23 mouse cellular contexts compared by ENCODE assay signal in the genomic region with DNA sequence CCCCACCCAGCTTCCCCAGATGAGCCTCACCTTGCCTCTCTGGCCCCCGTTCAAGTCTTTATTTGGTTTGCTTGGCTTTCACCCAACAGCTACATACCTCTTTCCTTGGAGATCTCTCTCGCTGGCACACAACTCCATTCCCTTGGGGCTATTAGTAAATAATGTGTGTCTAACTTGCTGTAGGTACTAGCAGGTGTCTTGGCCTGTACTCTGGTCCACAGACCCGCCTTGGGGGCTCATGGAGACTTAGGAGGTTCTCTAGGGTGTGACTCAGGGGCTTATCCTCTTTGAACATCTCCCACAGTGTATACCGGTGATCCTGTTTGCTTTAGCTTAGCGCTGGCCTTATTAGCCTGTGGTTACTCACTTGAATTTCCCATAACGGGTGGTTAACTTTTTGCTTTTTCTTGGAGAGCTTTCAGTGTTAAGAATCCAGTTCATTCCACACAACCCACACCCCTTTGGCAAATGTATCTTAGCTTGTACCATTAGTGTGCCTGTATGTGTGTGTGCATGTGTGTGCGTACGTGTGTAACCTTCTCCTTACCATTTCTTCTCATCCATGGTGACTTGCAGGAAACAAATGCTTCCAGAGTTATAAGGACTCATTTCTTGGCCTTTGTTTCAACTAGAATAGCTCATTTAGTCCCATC.
DNase-seq lines count a peak whose midpoint lies in the region; ATAC-seq and TF ChIP-seq lines count a peak whose summit lies in the region.
"Had no signal": no experiment of that assay in that cellular context is flagged by ENCODE, and none has a peak within 500 bp of the region (broad histone marks: within the 10 kb centered on the region; RNA-seq: fewer than 3 reads in every experiment).

No protein-coding gene starts in this region.

- no peak overlapping the region for H3K9ac ChIP-seq in embryonic facial prominence, embryonic 13.5 days
- no peak overlapping the region for H3K9ac ChIP-seq in lung, embryonic 14.5 days
- H3K9ac ChIP-seq in intestine, embryonic 16.5 days (ENCODE audit: low read depth, low read length) = no peak overlapping the region
- no peak overlapping the region for H3K9ac ChIP-seq in stomach, embryonic 16.5 days (ENCODE audit: low read length)
- no peak overlapping the region for H3K9ac ChIP-seq in hindbrain, embryonic 13.5 days
- H3K9ac ChIP-seq in forebrain, embryonic 11.5 days (ENCODE audit: low read length) = no peak overlapping the region
- H3K9ac ChIP-seq: forebrain, embryonic 13.5 days; heart, embryonic 12.5 days; limb, embryonic 12.5 days; liver, embryonic 15.5 days; midbrain, embryonic 13.5 days had no signal

- TF ChIP-seq CTCF in lung, embryonic 14.5 days (IDR thresholded peaks at IDR 0.05; ENCODE audit: low read depth) = no peak

- no peaks in the 10 kb centered on the region for H3K9me3 ChIP-seq in embryonic facial prominence, embryonic 13.5 days
- H3K9me3 ChIP-seq in embryonic facial prominence, embryonic 10.5 days = no peaks in the 10 kb centered on the region
- H3K9me3 ChIP-seq in lung, embryonic 14.5 days (ENCODE audit: low read depth, low read length) = no peaks in the 10 kb centered on the region
- no peaks in the 10 kb centered on the region for H3K9me3 ChIP-seq in intestine, embryonic 16.5 days (ENCODE audit: control insufficient read depth, low read length)
- H3K9me3 ChIP-seq in stomach, embryonic 16.5 days (replicated peaks; ENCODE audit: control insufficient read depth, low read length) = no peaks in the 10 kb centered on the region
- no peaks in the 10 kb centered on the region for H3K9me3 ChIP-seq in hindbrain, embryonic 13.5 days
- H3K9me3 ChIP-seq in forebrain, embryonic 11.5 days (ENCODE audit: control insufficient read depth, low read length) = no peaks in the 10 kb centered on the region
- H3K9me3 ChIP-seq: forebrain, embryonic 13.5 days; heart, embryonic 12.5 days; limb, embryonic 12.5 days; liver, embryonic 15.5 days; midbrain, embryonic 13.5 days had no signal

- H3K4me3 ChIP-seq in embryonic facial prominence, embryonic 13.5 days = no peak overlapping the region
- H3K4me3 ChIP-seq in embryonic facial prominence, embryonic 10.5 days = no peak overlapping the region
- no peak overlapping the region for H3K4me3 ChIP-seq in lung, embryonic 14.5 days (ENCODE audit: low read depth, low read length)
- no peak overlapping the region for H3K4me3 ChIP-seq in intestine, embryonic 16.5 days (ENCODE audit: low read length)
- H3K4me3 ChIP-seq in stomach, embryonic 16.5 days (replicated peaks; ENCODE audit: low read length) = no peak overlapping the region
- H3K4me3 ChIP-seq in hindbrain, embryonic 13.5 days = no peak overlapping the region
- H3K4me3 ChIP-seq in forebrain, embryonic 11.5 days (ENCODE audit: low read depth, low read length) = no peak overlapping the region
- H3K4me3 ChIP-seq: forebrain, embryonic 13.5 days; heart, embryonic 12.5 days; limb, embryonic 12.5 days; liver, embryonic 15.5 days; midbrain, embryonic 13.5 days; myocyte had no signal

- ATAC-seq in embryonic facial prominence, embryonic 13.5 days (ENCODE audit: insufficient number of reproducible peaks, insufficient read depth, low FRiP score, low TSS enrichment, low read depth) = peak; percentile 63; the same call in 1 of the 2 replicates
- peak; percentile 15; the same call in 1 of the 2 replicates for ATAC-seq in lung, embryonic 14.5 days (ENCODE audit: insufficient read depth)
- ATAC-seq in intestine, embryonic 16.5 days = 0 out of 2 replicates have a peak, but pooled peaks have one; percentile 31
- ATAC-seq in stomach, embryonic 16.5 days (ENCODE audit: insufficient read depth, low FRiP score) = peak; percentile 52
- no peak for ATAC-seq in hindbrain, embryonic 13.5 days (ENCODE audit: low FRiP score)
- ATAC-seq in forebrain, embryonic 11.5 days (replicated peaks; ENCODE audit: low FRiP score) = no peak
- ATAC-seq: forebrain, embryonic 13.5 days; hindbrain, postnatal 0 days; midbrain, embryonic 13.5 days had no signal

- H3K27me3 ChIP-seq in embryonic facial prominence, embryonic 13.5 days = no peaks in the 10 kb centered on the region
- no peaks in the 10 kb centered on the region for H3K27me3 ChIP-seq in embryonic facial prominence, embryonic 10.5 days (replicated peaks; ENCODE audit: low read depth, poor library complexity, severe bottlenecking)
- H3K27me3 ChIP-seq in lung, embryonic 14.5 days (ENCODE audit: insufficient read depth, low read length) = no peaks in the 10 kb centered on the region
- no peaks in the 10 kb centered on the region for H3K27me3 ChIP-seq in intestine, embryonic 16.5 days (replicated peaks; ENCODE audit: control insufficient read depth, insufficient read depth, low read length)
- H3K27me3 ChIP-seq in stomach, embryonic 16.5 days (ENCODE audit: control insufficient read depth, insufficient read depth, low read length) = no peaks in the 10 kb centered on the region
- H3K27me3 ChIP-seq in hindbrain, embryonic 13.5 days = no peaks in the 10 kb centered on the region
- no peaks in the 10 kb centered on the region for H3K27me3 ChIP-seq in forebrain, embryonic 11.5 days (ENCODE audit: control insufficient read depth, insufficient read depth, low read length)
- H3K27me3 ChIP-seq: forebrain, embryonic 13.5 days; heart, embryonic 12.5 days; limb, embryonic 12.5 days; liver, embryonic 15.5 days; midbrain, embryonic 13.5 days had no signal

- H3K36me3 ChIP-seq in embryonic facial prominence, embryonic 13.5 days = no peaks in the 10 kb centered on the region
- H3K36me3 ChIP-seq in embryonic facial prominence, embryonic 10.5 days (replicated peaks) = no peaks in the 10 kb centered on the region
- H3K36me3 ChIP-seq in lung, embryonic 14.5 days (ENCODE audit: insufficient read depth) = no peaks in the 10 kb centered on the region
- no peaks in the 10 kb centered on the region for H3K36me3 ChIP-seq in intestine, embryonic 16.5 days (ENCODE audit: control insufficient read depth, insufficient read depth, low read length)
- no peaks in the 10 kb centered on the region for H3K36me3 ChIP-seq in stomach, embryonic 16.5 days (ENCODE audit: control insufficient read depth, insufficient read depth, low read length)
- H3K36me3 ChIP-seq in hindbrain, embryonic 13.5 days = no peaks in the 10 kb centered on the region
- no peaks in the 10 kb centered on the region for H3K36me3 ChIP-seq in forebrain, embryonic 11.5 days (ENCODE audit: control insufficient read depth, insufficient read depth, low read length)
- H3K36me3 ChIP-seq: G1E; heart, embryonic 12.5 days; limb, embryonic 12.5 days; liver, embryonic 15.5 days; midbrain, embryonic 13.5 days had no signal

- H3K4me1 ChIP-seq in embryonic facial prominence, embryonic 13.5 days = peaks cover 22% of the 10 kb centered on the region; the same call in 1 of the 2 replicates
- peaks cover 7% of the 10 kb centered on the region for H3K4me1 ChIP-seq in embryonic facial prominence, embryonic 10.5 days
- H3K4me1 ChIP-seq in lung, embryonic 14.5 days (ENCODE audit: insufficient read depth) = 0 out of 2 replicates have a peak, but pooled peaks cover 5% of the 10 kb centered on the region
- no peaks in the 10 kb centered on the region; the same call in 1 of the 2 replicates for H3K4me1 ChIP-seq in intestine, embryonic 16.5 days (ENCODE audit: control insufficient read depth, insufficient read depth, low read length)
- H3K4me1 ChIP-seq in stomach, embryonic 16.5 days (ENCODE audit: control insufficient read depth, insufficient read depth, low read length) = peaks cover 7% of the 10 kb centered on the region
- no peaks in the 10 kb centered on the region; the same call in none of the 2 replicates for H3K4me1 ChIP-seq in hindbrain, embryonic 13.5 days (replicated peaks)
- no peaks in the 10 kb centered on the region for H3K4me1 ChIP-seq in forebrain, embryonic 11.5 days (replicated peaks; ENCODE audit: control insufficient read depth, insufficient read depth, low read length)
- H3K4me1 ChIP-seq: forebrain, embryonic 13.5 days; liver, embryonic 15.5 days; midbrain, embryonic 13.5 days had no signal

- DNase-seq in embryonic facial prominence, embryonic 10.5 days (ENCODE audit: low spot score) = no peak
- peak; percentile 47 for DNase-seq in lung, embryonic 14.5 days
- no peak for DNase-seq in lung, postnatal 10 days
- no peak for DNase-seq in forebrain, embryonic 11.5 days (ENCODE audit: low spot score)
- DNase-seq: adrenal gland, adult 2 months; cerebellum, adult 9-10 months; kidney, adult 9 months; kidney, postnatal 4 days; layer of hippocampus, adult 9-11 months; right cerebral cortex, postnatal 25 days; thymus, postnatal 14 days had no signal

- H3K4me2 ChIP-seq in embryonic facial prominence, embryonic 13.5 days = no peak overlapping the region
- H3K4me2 ChIP-seq in lung, embryonic 14.5 days = no peak overlapping the region
- H3K4me2 ChIP-seq in intestine, embryonic 16.5 days (ENCODE audit: low read depth, low read length) = no peak overlapping the region
- H3K4me2 ChIP-seq in stomach, embryonic 16.5 days (ENCODE audit: low read depth, low read length) = no peak overlapping the region
- no peak overlapping the region for H3K4me2 ChIP-seq in hindbrain, embryonic 13.5 days
- H3K4me2 ChIP-seq in forebrain, embryonic 11.5 days (ENCODE audit: low read depth, low read length, severe bottlenecking) = no peak overlapping the region
- H3K4me2 ChIP-seq: forebrain, embryonic 13.5 days; heart, embryonic 12.5 days; limb, embryonic 12.5 days; liver, embryonic 15.5 days; midbrain, embryonic 13.5 days had no signal

- H3K27ac ChIP-seq in embryonic facial prominence, embryonic 13.5 days = no peak overlapping the region
- H3K27ac ChIP-seq in embryonic facial prominence, embryonic 10.5 days (replicated peaks) = no peak overlapping the region
- H3K27ac ChIP-seq in lung, embryonic 14.5 days (ENCODE audit: low read depth) = no peak overlapping the region
- no peak overlapping the region for H3K27ac ChIP-seq in intestine, embryonic 16.5 days (ENCODE audit: low read length)
- H3K27ac ChIP-seq in stomach, embryonic 16.5 days (ENCODE audit: low read length) = peak overlapping the region; percentile 51
- H3K27ac ChIP-seq in hindbrain, embryonic 13.5 days = no peak overlapping the region
- H3K27ac ChIP-seq in forebrain, embryonic 11.5 days (ENCODE audit: low read depth, low read length) = no peak overlapping the region
- H3K27ac ChIP-seq: forebrain, embryonic 13.5 days; hindbrain, postnatal 0 days; limb, embryonic 12.5 days; liver, embryonic 15.5 days; midbrain, embryonic 13.5 days had no signal

- WGBS in embryonic facial prominence, embryonic 13.5 days = 70% methylated on average over 8 of the region's 8 CpGs
- 87% methylated on average over 8 of the region's 8 CpGs for WGBS in embryonic facial prominence, embryonic 10.5 days
- 72% methylated on average over 8 of the region's 8 CpGs for WGBS in lung, embryonic 14.5 days
- WGBS in intestine, embryonic 16.5 days = 64% methylated on average over 8 of the region's 8 CpGs
- 56% methylated on average over 8 of the region's 8 CpGs for WGBS in stomach, embryonic 16.5 days
- 82% methylated on average over 8 of the region's 8 CpGs for WGBS in hindbrain, embryonic 13.5 days
- 85% methylated on average over 8 of the region's 8 CpGs for WGBS in forebrain, embryonic 11.5 days

Comparison
In these comparisons a context has a peak if more than half of its experiments do, and no peak if none do; other contexts are left out.
1. ATAC-seq: peak in embryonic facial prominence, embryonic 13.5 days (single experiment), lung, embryonic 14.5 days (single experiment), intestine, embryonic 16.5 days (single experiment) and stomach, embryonic 16.5 days (single experiment); none in hindbrain, embryonic 13.5 days (single experiment) and forebrain, embryonic 11.5 days (single experiment).